Mouse (Mus musculus): Measurements from ENCODE around the gene Ano6. TPM values are rescaled to one million over a fixed set of nuclear protein-coding genes. Genes with fewer than 3 reads are reported as not detected.

Gene Ano6
- total and polyA plus RNA-seq, 3 experiments: 0.01 to 0.49 TPM; not detected in 1

DNA sequence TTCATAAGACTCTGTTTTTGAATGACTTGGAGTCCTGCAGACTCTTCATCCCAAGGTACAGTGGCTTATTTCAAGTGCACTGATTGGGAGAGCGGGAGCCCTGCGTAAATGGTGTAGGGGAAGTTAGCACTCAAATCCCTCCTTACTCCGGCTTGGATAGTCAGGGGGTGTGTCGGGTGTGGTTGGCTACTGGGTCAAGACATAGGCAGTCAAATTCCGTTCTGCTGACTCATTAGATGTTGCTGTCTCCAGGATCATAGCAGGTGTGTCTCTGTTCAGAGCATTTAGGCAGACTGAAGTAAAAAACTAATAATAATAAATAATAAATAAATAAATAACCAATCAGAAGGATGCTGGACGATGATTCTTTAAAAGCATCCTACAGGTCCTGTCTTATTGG is 27.2 kb upstream of the Ano6 start:
- no peak overlapping the region for H3K4me3 ChIP-seq (ENCODE audit: low read depth, low read length)
- no peaks in the 10 kb centered on the region for H3K9me3 ChIP-seq (replicated peaks)
- peaks cover 11% of the 10 kb centered on the region; the same call in 1 of the 2 replicates for H3K27me3 ChIP-seq (ENCODE audit: insufficient read depth, low read length)
- TF ChIP-seq CTCF (IDR thresholded peaks at IDR 0.05; ENCODE audit: low read depth, low read length) (no peak), GATA1 (IDR thresholded peaks at IDR 0.05; ENCODE audit: borderline replicate concordance, low read length) (no peak), TAL1 (conservative IDR thresholded peaks at IDR 0.05; ENCODE audit: low read depth, low read length) (no peak), GATA2 (IDR thresholded peaks at IDR 0.05; ENCODE audit: borderline replicate concordance, low read depth, low read length) (no peak), POLR2AphosphoS5 (IDR thresholded peaks at IDR 0.05; ENCODE audit: insufficient replicate concordance, low read depth, low read length) (no peak)
- no peaks in the 10 kb centered on the region for H3K36me3 ChIP-seq (replicated peaks)
- ATAC-seq (ENCODE audit: extremely low read depth, insufficient number of reproducible peaks, low FRiP score, poor library complexity, severe bottlenecking) (no peak), DNase-seq (ENCODE audit: low spot score) (no peak)
- H3K4me1 ChIP-seq (ENCODE audit: insufficient read depth, low read depth, low read length): peaks cover 28% of the 10 kb centered on the region

- DNase-seq (ENCODE audit: low spot score): no peak
- TF ChIP-seq POLR2AphosphoS5 (IDR thresholded peaks at IDR 0.05; ENCODE audit: insufficient replicate concordance, low read depth, low read length): no peak
Observed at GRCm38 (mm10) chr15:95765271-95765670, 25.4 kb upstream of the Ano6 start.

GRCm38 (mm10) chr15:95765936-95766335 is 24.7 kb upstream of the Ano6 start:
- H3K9me3 ChIP-seq (replicated peaks): no peaks in the 10 kb centered on the region
- no peak for ATAC-seq (ENCODE audit: extremely low read depth, insufficient number of reproducible peaks, low FRiP score, poor library complexity, severe bottlenecking)
- H3K27me3 ChIP-seq (ENCODE audit: insufficient read depth, low read length): peaks cover 23% of the 10 kb centered on the region
- no peak overlapping the region for H3K4me3 ChIP-seq (ENCODE audit: low read depth, low read length)
- peaks cover 14% of the 10 kb centered on the region for H3K4me1 ChIP-seq (ENCODE audit: insufficient read depth, low read depth, low read length)
- TF ChIP-seq GATA1 (IDR thresholded peaks at IDR 0.05; ENCODE audit: borderline replicate concordance, low read length): no peak
- TF ChIP-seq POLR2AphosphoS5 (IDR thresholded peaks at IDR 0.05; ENCODE audit: insufficient replicate concordance, low read depth, low read length): no peak
- no peaks in the 10 kb centered on the region for H3K36me3 ChIP-seq (replicated peaks)
- no peak for DNase-seq (ENCODE audit: low spot score)

More at GRCm38 (mm10) chr15:95765271-95765670, 25.4 kb upstream of the Ano6 start:
- no peak for ATAC-seq (ENCODE audit: extremely low read depth, insufficient number of reproducible peaks, low FRiP score, poor library complexity, severe bottlenecking)
- Histone ChIP-seq H3K4me3 (ENCODE audit: low read depth, low read length) (no peak overlapping the region), H3K36me3 (replicated peaks) (no peaks in the 10 kb centered on the region), H3K9me3 (replicated peaks) (no peaks in the 10 kb centered on the region), H3K4me1 (ENCODE audit: insufficient read depth, low read depth, low read length) (peaks cover 17% of the 10 kb centered on the region), H3K27me3 (ENCODE audit: insufficient read depth, low read length) (peaks cover 23% of the 10 kb centered on the region)

- Histone ChIP-seq H3K27me3 (ENCODE audit: insufficient read depth, low read length) (peaks cover 23% of the 10 kb centered on the region), H3K9me3 (replicated peaks) (no peaks in the 10 kb centered on the region), H3K36me3 (replicated peaks) (no peaks in the 10 kb centered on the region), H3K4me3 (ENCODE audit: low read depth, low read length) (no peak overlapping the region), H3K4me1 (ENCODE audit: insufficient read depth, low read depth, low read length) (peaks cover 7% of the 10 kb centered on the region)
- DNase-seq (ENCODE audit: low spot score) (no peak), ATAC-seq (ENCODE audit: extremely low read depth, insufficient number of reproducible peaks, low FRiP score, poor library complexity, severe bottlenecking) (no peak)
- TF ChIP-seq POLR2AphosphoS5 (IDR thresholded peaks at IDR 0.05; ENCODE audit: insufficient replicate concordance, low read depth, low read length): no peak
Observed at GRCm38 (mm10) chr15:95767825-95768224, 22.8 kb upstream of the Ano6 start.

DNA sequence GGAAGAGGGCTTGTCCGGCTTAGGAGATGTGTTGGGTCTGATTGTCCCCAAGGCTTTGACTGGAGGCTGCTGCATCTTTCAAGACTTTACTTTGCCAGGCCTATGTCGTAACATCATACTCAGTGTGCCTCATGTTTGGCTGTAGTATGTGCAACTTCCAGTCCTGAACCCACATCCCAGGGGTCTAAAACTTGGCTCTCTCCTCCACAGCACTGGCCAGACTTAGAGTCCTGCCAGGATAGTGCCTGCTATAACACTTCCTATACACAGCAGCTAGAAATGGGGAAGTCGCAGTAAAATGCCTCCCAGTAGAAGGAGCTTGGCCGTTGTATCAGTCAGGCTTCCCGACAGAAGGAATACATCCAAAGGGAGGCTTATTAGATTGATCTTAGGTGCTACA is 21.9 kb upstream of the Ano6 start:
- no peak overlapping the region for H3K4me3 ChIP-seq (ENCODE audit: low read depth, low read length)
- H3K36me3 ChIP-seq (replicated peaks): no peaks in the 10 kb centered on the region
- no peaks in the 10 kb centered on the region for H3K9me3 ChIP-seq (replicated peaks)
- no peak for ATAC-seq (ENCODE audit: extremely low read depth, insufficient number of reproducible peaks, low FRiP score, poor library complexity, severe bottlenecking)
- TF ChIP-seq POLR2AphosphoS5 (IDR thresholded peaks at IDR 0.05; ENCODE audit: insufficient replicate concordance, low read depth, low read length) (no peak), CTCF (IDR thresholded peaks at IDR 0.05; ENCODE audit: low read depth, low read length) (no peak), TAL1 (conservative IDR thresholded peaks at IDR 0.05; ENCODE audit: low read depth, low read length) (no peak), GATA1 (IDR thresholded peaks at IDR 0.05; ENCODE audit: borderline replicate concordance, low read length) (no peak), GATA2 (IDR thresholded peaks at IDR 0.05; ENCODE audit: borderline replicate concordance, low read depth, low read length) (no peak)
- H3K27me3 ChIP-seq (ENCODE audit: insufficient read depth, low read length): peaks cover 23% of the 10 kb centered on the region
- H3K4me1 ChIP-seq (ENCODE audit: insufficient read depth, low read depth, low read length): peaks cover 2% of the 10 kb centered on the region; the same call in 1 of the 2 replicates
- no peak for DNase-seq (ENCODE audit: low spot score)

GRCm38 (mm10) chr15:95769576-95769975 is 21.1 kb upstream of the Ano6 start:
- H3K9me3 ChIP-seq (replicated peaks): no peaks in the 10 kb centered on the region
- no peak for ATAC-seq (ENCODE audit: extremely low read depth, insufficient number of reproducible peaks, low FRiP score, poor library complexity, severe bottlenecking)
- H3K27me3 ChIP-seq (ENCODE audit: insufficient read depth, low read length): peaks cover 21% of the 10 kb centered on the region
- H3K4me3 ChIP-seq (ENCODE audit: low read depth, low read length): no peak overlapping the region
- H3K4me1 ChIP-seq (ENCODE audit: insufficient read depth, low read depth, low read length): peaks cover 2% of the 10 kb centered on the region; the same call in 1 of the 2 replicates
- TF ChIP-seq GATA2 (IDR thresholded peaks at IDR 0.05; ENCODE audit: borderline replicate concordance, low read depth, low read length): no peak
- DNase-seq (ENCODE audit: low spot score): no peak
- H3K36me3 ChIP-seq (replicated peaks): no peaks in the 10 kb centered on the region

- peaks cover 2% of the 10 kb centered on the region; the same call in 1 of the 2 replicates for H3K4me1 ChIP-seq (ENCODE audit: insufficient read depth, low read depth, low read length)
- H3K9me3 ChIP-seq (replicated peaks): no peaks in the 10 kb centered on the region
- peaks cover 19% of the 10 kb centered on the region for H3K27me3 ChIP-seq (ENCODE audit: insufficient read depth, low read length)
- ATAC-seq (ENCODE audit: extremely low read depth, insufficient number of reproducible peaks, low FRiP score, poor library complexity, severe bottlenecking) (no peak), DNase-seq (ENCODE audit: low spot score) (no peak)
- no peaks in the 10 kb centered on the region for H3K36me3 ChIP-seq (replicated peaks)
- no peak overlapping the region for H3K4me3 ChIP-seq (ENCODE audit: low read depth, low read length)
- TF ChIP-seq GATA2 (IDR thresholded peaks at IDR 0.05; ENCODE audit: borderline replicate concordance, low read depth, low read length): no peak
- TF ChIP-seq CTCF (IDR thresholded peaks at IDR 0.05; ENCODE audit: low read depth, low read length): no peak
- no peak for TF ChIP-seq GATA1 (IDR thresholded peaks at IDR 0.05; ENCODE audit: borderline replicate concordance, low read length)
- no peak for TF ChIP-seq TAL1 (conservative IDR thresholded peaks at IDR 0.05; ENCODE audit: low read depth, low read length)
- no peak for TF ChIP-seq POLR2AphosphoS5 (IDR thresholded peaks at IDR 0.05; ENCODE audit: insufficient replicate concordance, low read depth, low read length)
Observed at GRCm38 (mm10) chr15:95770307-95770706, 20.3 kb upstream of the Ano6 start.
